Mouse (Mus musculus) right cerebral cortex, postnatal 25 days (tissue): ENCODE results near the gene Gm20388.
"Not testable (repeated sequence)": the region's sequence is repeated elsewhere in the genome, so short reads cannot be mapped to it uniquely, and the experiment has no call there.

Source experiments
- DNase-seq: peaks from one replicate; pipeline ENCODE4 v3.0.0; 2022

Gm20388 gene

GRCm38 (mm10) chr8:121421009-121421408 lies 1510.4 kb downstream of the Gm20388 start:
- no peak for DNase-seq

GRCm38 (mm10) chr8:121424080-121424479 lies 1513.4 kb downstream of the Gm20388 start:
- DNase-seq = no peak

GRCm38 (mm10) chr8:121424600-121424999 lies 1514.0 kb downstream of the Gm20388 start:
- DNase-seq = no peak

GRCm38 (mm10) chr8:121431499-121431898 lies 1520.9 kb downstream of the Gm20388 start:
- no peak for DNase-seq

GRCm38 (mm10) chr8:121433466-121433865 lies 1522.8 kb downstream of the Gm20388 start:
- DNase-seq = no peak

GRCm38 (mm10) chr8:121436656-121437055 lies 1526.0 kb downstream of the Gm20388 start:
- DNase-seq = no peak

- DNase-seq = no peak
Measured at GRCm38 (mm10) chr8:121437506-121437905, 1526.9 kb downstream of the Gm20388 start.

- no peak for DNase-seq
Measured at GRCm38 (mm10) chr8:121438111-121438510, 1527.5 kb downstream of the Gm20388 start.

GRCm38 (mm10) chr8:121439351-121439750 lies 1528.7 kb downstream of the Gm20388 start:
- DNase-seq = no peak

GRCm38 (mm10) chr8:121443361-121443760 lies 1532.7 kb downstream of the Gm20388 start:
- DNase-seq = no peak

- DNase-seq = not testable (repeated sequence)
Measured at GRCm38 (mm10) chr8:121444521-121444920, 1533.9 kb downstream of the Gm20388 start.

GRCm38 (mm10) chr8:121445027-121445471 lies 1534.4 kb downstream of the Gm20388 start:
- DNase-seq = peak; percentile 74

- no peak for DNase-seq
Measured at GRCm38 (mm10) chr8:121446133-121446532, 1535.5 kb downstream of the Gm20388 start.

- no peak for DNase-seq
Measured at GRCm38 (mm10) chr8:121446862-121447261, 1536.2 kb downstream of the Gm20388 start.

GRCm38 (mm10) chr8:121450211-121450610 lies 1539.6 kb downstream of the Gm20388 start:
- no peak for DNase-seq

- DNase-seq = no peak
Measured at GRCm38 (mm10) chr8:121451404-121452076, 1540.9 kb downstream of the Gm20388 start.

- DNase-seq = no peak
Measured at GRCm38 (mm10) chr8:121454737-121455136, 1544.1 kb downstream of the Gm20388 start.

- no peak for DNase-seq
Measured at GRCm38 (mm10) chr8:121461192-121461591, 1550.6 kb downstream of the Gm20388 start.

GRCm38 (mm10) chr8:121462092-121462491 lies 1551.5 kb downstream of the Gm20388 start:
- no peak for DNase-seq

GRCm38 (mm10) chr8:121468083-121469071 lies 1557.7 kb downstream of the Gm20388 start:
- DNase-seq = no peak

- no peak for DNase-seq
Measured at GRCm38 (mm10) chr8:121474161-121474897, 1563.7 kb downstream of the Gm20388 start.

- DNase-seq = no peak
Measured at GRCm38 (mm10) chr8:121474898-121475284, 1564.2 kb downstream of the Gm20388 start.
